17 mouse cellular contexts compared by ENCODE assay signal in genomic region chr6:143080774-143081173, GRCm38 (mm10).
"Had no signal": no experiment of that assay in that cellular context is flagged by ENCODE, and none has a peak within 500 bp of the region (broad histone marks: within the 10 kb centered on the region; RNA-seq: fewer than 3 reads in every experiment).

No protein-coding gene starts in this region.

- H3K27me3 ChIP-seq: limb, embryonic 13.5 days; liver, embryonic 12.5 days; liver, embryonic 15.5 days; stomach, embryonic 15.5 days had no signal

- H3K4me2 ChIP-seq: limb, embryonic 13.5 days; liver, embryonic 12.5 days; liver, embryonic 15.5 days; midbrain, embryonic 11.5 days; stomach, embryonic 15.5 days had no signal

- H3K27ac ChIP-seq: limb, embryonic 10.5 days; limb, embryonic 13.5 days; liver, embryonic 12.5 days; liver, embryonic 15.5 days had no signal

- DNase-seq: kidney, adult 9 months; kidney, postnatal 14 days; kidney, postnatal 4 days; liver; lung, adult 2 months; lung, postnatal 14 days; lung, postnatal 4 days; midbrain, embryonic 14.5 days; right cerebral cortex, postnatal 4 days; thymus, adult 18-20 months; thymus, postnatal 4 days had no signal

- ATAC-seq: liver, embryonic 12.5 days had no signal

- H3K9ac ChIP-seq: limb, embryonic 13.5 days; liver, embryonic 12.5 days; liver, embryonic 15.5 days; stomach, embryonic 15.5 days had no signal

- H3K4me3 ChIP-seq: limb, embryonic 10.5 days; limb, embryonic 13.5 days; liver, embryonic 12.5 days; liver, embryonic 15.5 days; stomach, embryonic 15.5 days had no signal

- H3K4me1 ChIP-seq: limb, embryonic 10.5 days; limb, embryonic 13.5 days; liver, embryonic 12.5 days; liver, embryonic 15.5 days; stomach, embryonic 15.5 days had no signal

- H3K9me3 ChIP-seq: limb, embryonic 10.5 days; limb, embryonic 13.5 days; liver, embryonic 12.5 days; liver, embryonic 15.5 days; stomach, embryonic 15.5 days had no signal
